Mouse (Mus musculus) liver, adult (tissue): Measurements from ENCODE around the gene Eefsec.

Experiments used
- GATA4 ChIP-seq: IDR thresholded peaks from 2 replicates; pipeline ENCODE4 v1.6.1; 2014; ENCODE audit warnings: mild to moderate bottlenecking, low read length; ENCODE audit not compliant: insufficient replicate concordance

Eefsec gene

GRCm38 (mm10) chr6:88259621-88260020 lies 186.7 kb downstream of the Eefsec start:
- no peak for TF ChIP-seq GATA4

GRCm38 (mm10) chr6:88255435-88255834 lies 190.9 kb downstream of the Eefsec start:
- TF ChIP-seq GATA4: no peak

- TF ChIP-seq GATA4: no peak
Measured at GRCm38 (mm10) chr6:88254082-88254481, 192.3 kb downstream of the Eefsec start.

GRCm38 (mm10) chr6:88251798-88252478 lies 194.4 kb downstream of the Eefsec start:
- TF ChIP-seq GATA4: no peak

- TF ChIP-seq GATA4: no peak
Measured at GRCm38 (mm10) chr6:88251396-88251795, 194.9 kb downstream of the Eefsec start.

GRCm38 (mm10) chr6:88249231-88249630 lies 197.1 kb downstream of the Eefsec start:
- no peak for TF ChIP-seq GATA4

GRCm38 (mm10) chr6:88242604-88243003 lies 203.7 kb downstream of the Eefsec start:
- no peak for TF ChIP-seq GATA4

GRCm38 (mm10) chr6:88236513-88236912 lies 209.8 kb downstream of the Eefsec start:
- TF ChIP-seq GATA4: no peak

GRCm38 (mm10) chr6:88235983-88236382 lies 210.4 kb downstream of the Eefsec start:
- no peak for TF ChIP-seq GATA4

- no peak for TF ChIP-seq GATA4
Measured at GRCm38 (mm10) chr6:88235461-88235860, 210.9 kb downstream of the Eefsec start.

GRCm38 (mm10) chr6:88233996-88234395 lies 212.3 kb downstream of the Eefsec start:
- no peak for TF ChIP-seq GATA4

GRCm38 (mm10) chr6:88232221-88232620 lies 214.1 kb downstream of the Eefsec start:
- no peak for TF ChIP-seq GATA4

GRCm38 (mm10) chr6:88231821-88232220 lies 214.5 kb downstream of the Eefsec start:
- TF ChIP-seq GATA4: no peak

- no peak for TF ChIP-seq GATA4
Measured at GRCm38 (mm10) chr6:88229221-88229620, 217.1 kb downstream of the Eefsec start.

- TF ChIP-seq GATA4: no peak
Measured at GRCm38 (mm10) chr6:88227537-88227936, 218.8 kb downstream of the Eefsec start.

- no peak for TF ChIP-seq GATA4
Measured at GRCm38 (mm10) chr6:88226570-88226994, 219.8 kb downstream of the Eefsec start.

- TF ChIP-seq GATA4: no peak
Measured at GRCm38 (mm10) chr6:88221968-88222367, 224.4 kb downstream of the Eefsec start, which contains the start of gene Dnajb8. Dnajb8 (plus strand) TSS chr6:88222268.

- TF ChIP-seq GATA4: no peak
Measured at GRCm38 (mm10) chr6:88219094-88219493, 227.2 kb downstream of the Eefsec start.

- no peak for TF ChIP-seq GATA4
Measured at GRCm38 (mm10) chr6:88216199-88216598, 230.1 kb downstream of the Eefsec start.
